Comparison of ENCODE assay signal across 21 mouse cellular contexts in genomic region chr12:52361198-52361597, GRCm38 (mm10).
DNase-seq lines count a peak whose midpoint lies in the region; ATAC-seq and TF ChIP-seq lines count a peak whose summit lies in the region.
"Had no signal": no experiment of that assay in that cellular context is flagged by ENCODE, and none has a peak within 500 bp of the region (broad histone marks: within the 10 kb centered on the region; RNA-seq: fewer than 3 reads in every experiment).

No protein-coding gene starts in this region.

- no peak for TF ChIP-seq CTCF in gastrocnemius, adult 2 months (IDR thresholded peaks at IDR 0.05)
- no peak for TF ChIP-seq CTCF in left cerebral cortex, adult 2 months (IDR thresholded peaks at IDR 0.05)
- no peak for TF ChIP-seq CTCF in cortical plate, adult 2 months (IDR thresholded peaks at IDR 0.05; ENCODE audit: extremely low read depth, insufficient read depth, low read length)
- no peak for TF ChIP-seq CTCF in stomach, postnatal 0 days (IDR thresholded peaks at IDR 0.05; ENCODE audit: low read depth)

- no peak for TF ChIP-seq POLR2A in cortical plate, adult 2 months (IDR thresholded peaks at IDR 0.05; ENCODE audit: extremely low read depth, insufficient read depth, low read length)

- peak overlapping the region; percentile 79 for H3K27ac ChIP-seq in gastrocnemius, adult 2 months
- H3K27ac ChIP-seq in left cerebral cortex, adult 2 months: peak overlapping the region; percentile 63
- peak overlapping the region; percentile 84 for H3K27ac ChIP-seq in cortical plate, adult 2 months (ENCODE audit: insufficient read depth, low read length)
- no peak overlapping the region for H3K27ac ChIP-seq in midbrain, embryonic 12.5 days (replicated peaks)
- no peak overlapping the region for H3K27ac ChIP-seq in stomach, postnatal 0 days (replicated peaks)
- H3K27ac ChIP-seq: heart, embryonic 13.5 days; hindbrain, embryonic 15.5 days; limb, embryonic 10.5 days; liver, embryonic 13.5 days; neural tube, embryonic 12.5 days had no signal

- H3K27me3 ChIP-seq in midbrain, embryonic 12.5 days: no peaks in the 10 kb centered on the region
- no peaks in the 10 kb centered on the region for H3K27me3 ChIP-seq in stomach, postnatal 0 days (ENCODE audit: control insufficient read depth, insufficient read depth, low read length)
- H3K27me3 ChIP-seq: heart, embryonic 13.5 days; hindbrain, embryonic 15.5 days; liver, embryonic 13.5 days; neural tube, embryonic 12.5 days had no signal

- no peak overlapping the region for H3K4me3 ChIP-seq in gastrocnemius, adult 2 months
- no peak overlapping the region for H3K4me3 ChIP-seq in left cerebral cortex, adult 2 months
- H3K4me3 ChIP-seq in cortical plate, adult 2 months (ENCODE audit: insufficient read depth, low read length): no peak overlapping the region
- no peak overlapping the region for H3K4me3 ChIP-seq in midbrain, embryonic 12.5 days
- H3K4me3 ChIP-seq in stomach, postnatal 0 days (ENCODE audit: low read depth, low read length): no peak overlapping the region
- H3K4me3 ChIP-seq: erythroblast, embryonic 14.5 days; heart, embryonic 13.5 days; hindbrain, embryonic 15.5 days; limb, embryonic 10.5 days; liver, embryonic 13.5 days; megakaryocyte, embryonic 14.5 days; neural tube, embryonic 12.5 days had no signal

- no peak for DNase-seq in gastrocnemius, adult 2 months
- no peak for DNase-seq in gastrocnemius, postnatal 25 days
- DNase-seq in left cerebral cortex, adult 2 months (ENCODE audit: extremely low spot score in 1 of 2, low spot score in 2 of 2): no peak
- no peak for DNase-seq in left cerebral cortex, postnatal 10 days (ENCODE audit: extremely low spot score in 1 of 2, low spot score in 2 of 2)
- DNase-seq in stomach, postnatal 0 days (ENCODE audit: low spot score): no peak
- DNase-seq in spleen, postnatal 10 days (ENCODE audit: low spot score in 2 of 2): no peak
- DNase-seq: adrenal gland, adult 8-10 months; cerebellum, postnatal 10 days; gastrocnemius, postnatal 36 days; kidney, adult 18-20 months; liver, embryonic 13.5 days; thymus, adult 18-20 months had no signal

- no peaks in the 10 kb centered on the region for H3K4me1 ChIP-seq in cortical plate, adult 2 months (ENCODE audit: control insufficient read depth, insufficient read depth, low read length)
- peaks cover 22% of the 10 kb centered on the region for H3K4me1 ChIP-seq in midbrain, embryonic 12.5 days
- no peaks in the 10 kb centered on the region for H3K4me1 ChIP-seq in stomach, postnatal 0 days (replicated peaks; ENCODE audit: control insufficient read depth, insufficient read depth)
- H3K4me1 ChIP-seq: heart, embryonic 13.5 days; hindbrain, embryonic 15.5 days; liver, embryonic 13.5 days; megakaryocyte, embryonic 14.5 days had no signal

- no peak overlapping the region for H3K4me2 ChIP-seq in midbrain, embryonic 12.5 days (replicated peaks)
- H3K4me2 ChIP-seq in stomach, postnatal 0 days (replicated peaks; ENCODE audit: low read depth): no peak overlapping the region
- H3K4me2 ChIP-seq: heart, embryonic 13.5 days; hindbrain, embryonic 15.5 days; liver, embryonic 13.5 days; neural tube, embryonic 12.5 days had no signal

- no peaks in the 10 kb centered on the region for H3K9me3 ChIP-seq in midbrain, embryonic 12.5 days
- H3K9me3 ChIP-seq in stomach, postnatal 0 days (ENCODE audit: control insufficient read depth, low read length): no peaks in the 10 kb centered on the region
- H3K9me3 ChIP-seq: G1E; heart, embryonic 13.5 days; hindbrain, embryonic 15.5 days; limb, embryonic 10.5 days; liver, embryonic 13.5 days; neural tube, embryonic 12.5 days had no signal

- H3K36me3 ChIP-seq in midbrain, embryonic 12.5 days: no peaks in the 10 kb centered on the region
- H3K36me3 ChIP-seq in stomach, postnatal 0 days (ENCODE audit: control insufficient read depth, insufficient read depth, low read length): no peaks in the 10 kb centered on the region
- H3K36me3 ChIP-seq: G1E; heart, embryonic 13.5 days; hindbrain, embryonic 15.5 days; limb, embryonic 10.5 days; liver, embryonic 13.5 days; neural tube, embryonic 12.5 days had no signal

- intact Hi-C loops in gastrocnemius, adult 2 months (cut with DNase I): no loop called here
- intact Hi-C loops in left cerebral cortex, adult 2 months (cut with DNase I): no loop called here
- intact Hi-C loops in left cerebral cortex, postnatal 10 days (cut with DNase I): no loop called here

- ATAC-seq in midbrain, embryonic 12.5 days (ENCODE audit: low FRiP score, low read depth): peak; percentile 58; the same call in 1 of the 2 replicates
- ATAC-seq in stomach, postnatal 0 days (ENCODE audit: low FRiP score, low TSS enrichment): no peak

- no peak overlapping the region for H3K9ac ChIP-seq in midbrain, embryonic 12.5 days (replicated peaks)
- H3K9ac ChIP-seq in stomach, postnatal 0 days (ENCODE audit: low read length): no peak overlapping the region
- H3K9ac ChIP-seq: heart, embryonic 13.5 days; hindbrain, embryonic 15.5 days; liver, embryonic 13.5 days; neural tube, embryonic 12.5 days had no signal

- whole genome bisulfite sequencing in midbrain, embryonic 12.5 days: 25% methylated on average over 6 of the region's 6 CpGs
- 76% methylated on average over 6 of the region's 6 CpGs for WGBS in stomach, postnatal 0 days

- TF ChIP-seq EP300 in stomach, postnatal 0 days (optimal IDR thresholded peaks at IDR 0.05): no peak

Comparison
In these comparisons a context has a peak if more than half of its experiments do, and no peak if none do; other contexts are left out.
1. H3K27ac ChIP-seq: peak in gastrocnemius, adult 2 months (single experiment), left cerebral cortex, adult 2 months (single experiment) and cortical plate, adult 2 months (single experiment); none in midbrain, embryonic 12.5 days (single experiment) and stomach, postnatal 0 days (single experiment).